Mouse (Mus musculus) erythroblast, adult 5-6 weeks (primary cell): Measurements from ENCODE around the gene Cd209e. TPM values are rescaled to one million over a fixed set of nuclear protein-coding genes. Genes with fewer than 3 reads are reported as not detected.
"Not testable (repeated sequence)": the region's sequence is repeated elsewhere in the genome, so short reads cannot be mapped to it uniquely, and the experiment has no call there.

Experiments used
- ATAC-seq: replicated peaks from 2 replicates; pipeline ENCODE4 v1.8.0; 2016; ENCODE audit warnings: moderate number of reproducible peaks, mild to moderate bottlenecking, moderate TSS enrichment, inconsistent platforms; ENCODE audit not compliant: poor library complexity, low FRiP score, severe bottlenecking
- total RNA-seq, 2 experiments: library from RNA; stranded (forward) in 1 of 2; stranded (reverse) in 1 of 2; fragments of 150-400 nt in 1 of 2; fragments of 200-764, 138-1000 nt in 1 of 2; gene quantifications; 2 replicates each; pipeline versions ENCODE4 v1.2.3 to v1.2.4; 2015 to 2017; ENCODE audit warnings: low replicate concordance in 2 of 2

Cd209e gene
- total RNA-seq (2015; ENCODE audit: low replicate concordance) (not detected in 2 replicates), total RNA-seq (2017; ENCODE audit: low replicate concordance) (not detected in 2 replicates)

GRCm38 (mm10) chr8:3854209-3854608 lies at the start of gene Cd209e:
Gene Cd209e, minus strand, starts transcription at chr8:3854309.
- no peak for ATAC-seq

- no peak for ATAC-seq
These were observed 24.3 kb upstream of the Cd209e start, which contains the start of gene Cd209d for GRCm38 (mm10) chr8:3878455-3878854. Gene Cd209d, minus strand, starts transcription at chr8:3878555.

- no peak for ATAC-seq
These were observed 22.0 kb upstream of the Cd209e start for GRCm38 (mm10) chr8:3876121-3876520.

- not testable (repeated sequence) for ATAC-seq
These were observed 8.6 kb upstream of the Cd209e start for GRCm38 (mm10) chr8:3862736-3863135.

GRCm38 (mm10) chr8:3803091-3803490 lies 51.0 kb downstream of the Cd209e start:
- no peak for ATAC-seq

Other genes starting within 250 kb of the Cd209e start
- 4.4 and 5.4 TPM in 2 replicates for gene Xab2, start 233.0 kb downstream of the Cd209e start, total RNA-seq (2015; ENCODE audit: low replicate concordance)
- 11.0 and 16.0 TPM in 2 replicates for gene Xab2, start 233.0 kb downstream of the Cd209e start, total RNA-seq (2017; ENCODE audit: low replicate concordance)
- gene Pet100, start 232.8 kb downstream of the Cd209e start, total RNA-seq (2015; ENCODE audit: low replicate concordance) = 49.1 and 125 TPM in 2 replicates
- gene Pet100, start 232.8 kb downstream of the Cd209e start, total RNA-seq (2017; ENCODE audit: low replicate concordance) = 57.1 and 125 TPM in 2 replicates
- gene Pcp2, start 228.8 kb downstream of the Cd209e start, total RNA-seq (2015; ENCODE audit: low replicate concordance) = not detected in 2 replicates
- gene Pcp2, start 228.8 kb downstream of the Cd209e start, total RNA-seq (2017; ENCODE audit: low replicate concordance) = not detected in 2 replicates
- gene Stxbp2, start 223.4 kb downstream of the Cd209e start, total RNA-seq (2015; ENCODE audit: low replicate concordance) = 44.7 and 49.2 TPM in 2 replicates
- 43.8 and 74.6 TPM in 2 replicates for gene Stxbp2, start 223.4 kb downstream of the Cd209e start, total RNA-seq (2017; ENCODE audit: low replicate concordance)
- gene Retn, start 198.5 kb downstream of the Cd209e start, total RNA-seq (2015; ENCODE audit: low replicate concordance) = not detected in 2 replicates
- not detected in 2 replicates for gene Retn, start 198.5 kb downstream of the Cd209e start, total RNA-seq (2017; ENCODE audit: low replicate concordance)
- gene Mcemp1, start 188.6 kb downstream of the Cd209e start, total RNA-seq (2015; ENCODE audit: low replicate concordance) = 64.0 and 64.8 TPM in 2 replicates
- 29.6 and 32.8 TPM in 2 replicates for gene Mcemp1, start 188.6 kb downstream of the Cd209e start, total RNA-seq (2017; ENCODE audit: low replicate concordance)
- gene Fcor, start 181.9 kb downstream of the Cd209e start, total RNA-seq (2015; ENCODE audit: low replicate concordance) = 4.4 TPM in 1 of 2 replicates, not detected in the other
- 2.8 and 5.6 TPM in 2 replicates for gene Fcor, start 181.9 kb downstream of the Cd209e start, total RNA-seq (2017; ENCODE audit: low replicate concordance)
- gene Trappc5, start 178.0 kb downstream of the Cd209e start, total RNA-seq (2015; ENCODE audit: low replicate concordance) = 1.9 and 3.5 TPM in 2 replicates
- gene Trappc5, start 178.0 kb downstream of the Cd209e start, total RNA-seq (2017; ENCODE audit: low replicate concordance) = 7.0 and 8.3 TPM in 2 replicates
- not detected in 2 replicates for gene Fcer2a, start 160.1 kb downstream of the Cd209e start, total RNA-seq (2015; ENCODE audit: low replicate concordance)
- gene Fcer2a, start 160.1 kb downstream of the Cd209e start, total RNA-seq (2017; ENCODE audit: low replicate concordance) = not detected in 2 replicates
- gene Clec4g, start 133.7 kb downstream of the Cd209e start, total RNA-seq (2015; ENCODE audit: low replicate concordance) = not detected in 2 replicates
- not detected in 2 replicates for gene Clec4g, start 133.7 kb downstream of the Cd209e start, total RNA-seq (2017; ENCODE audit: low replicate concordance)
- gene Cd209a, start 105.3 kb downstream of the Cd209e start, total RNA-seq (2015; ENCODE audit: low replicate concordance) = 0.77 and 5.2 TPM in 2 replicates
- 2.6 and 3.8 TPM in 2 replicates for gene Cd209a, start 105.3 kb downstream of the Cd209e start, total RNA-seq (2017; ENCODE audit: low replicate concordance)
- gene Cd209d, start 24.2 kb upstream of the Cd209e start, total RNA-seq (2015; ENCODE audit: low replicate concordance) = not detected in 2 replicates
- not detected in 2 replicates for gene Cd209d, start 24.2 kb upstream of the Cd209e start, total RNA-seq (2017; ENCODE audit: low replicate concordance)
- not detected in 2 replicates for gene Cd209b, start 72.5 kb upstream of the Cd209e start, total RNA-seq (2015; ENCODE audit: low replicate concordance)
- gene Cd209b, start 72.5 kb upstream of the Cd209e start, total RNA-seq (2017; ENCODE audit: low replicate concordance) = 0.09 TPM in 1 of 2 replicates, not detected in the other
- not detected in 2 replicates for gene Cd209c, start 100.4 kb upstream of the Cd209e start, total RNA-seq (2015; ENCODE audit: low replicate concordance)
- 0.17 TPM in 1 of 2 replicates, not detected in the other for gene Cd209c, start 100.4 kb upstream of the Cd209e start, total RNA-seq (2017; ENCODE audit: low replicate concordance)